Comparison of ENCODE assay signal across 16 mouse cellular contexts in genomic region chr5:103104082-103104481, GRCm38 (mm10).
"Had no signal": no experiment of that assay in that cellular context is flagged by ENCODE, and none has a peak within 500 bp of the region (broad histone marks: within the 10 kb centered on the region; RNA-seq: fewer than 3 reads in every experiment).

No protein-coding gene starts in this region.

- H3K4me2 ChIP-seq: lung, embryonic 15.5 days; midbrain, embryonic 12.5 days; midbrain, embryonic 15.5 days; neural tube, embryonic 12.5 days; stomach, embryonic 15.5 days had no signal

- H3K4me1 ChIP-seq: megakaryocyte, embryonic 14.5 days; midbrain, embryonic 12.5 days; neural tube, embryonic 12.5 days; stomach, embryonic 15.5 days had no signal

- H3K4me3 ChIP-seq: lung, embryonic 15.5 days; megakaryocyte, embryonic 14.5 days; midbrain, embryonic 12.5 days; midbrain, embryonic 15.5 days; neural tube, embryonic 12.5 days; stomach, embryonic 15.5 days had no signal

- ATAC-seq: lung, postnatal 0 days; midbrain, embryonic 15.5 days had no signal

- H3K9me3 ChIP-seq: lung, embryonic 15.5 days; midbrain, embryonic 12.5 days; midbrain, embryonic 15.5 days; neural tube, embryonic 12.5 days; stomach, embryonic 15.5 days had no signal

- H3K27me3 ChIP-seq: lung, embryonic 15.5 days; megakaryocyte, embryonic 14.5 days; midbrain, embryonic 12.5 days; midbrain, embryonic 15.5 days; neural tube, embryonic 12.5 days; stomach, embryonic 15.5 days had no signal

- DNase-seq: lung, postnatal 14 days; lung, postnatal 36 days; right cerebral cortex, postnatal 14 days; thymus, adult 2 months; thymus, postnatal 25 days; thymus, postnatal 4 days had no signal

- H3K36me3 ChIP-seq: lung, embryonic 15.5 days; midbrain, embryonic 15.5 days; neural tube, embryonic 12.5 days; stomach, embryonic 15.5 days had no signal

- H3K9ac ChIP-seq: liver, embryonic 14.5 days; lung, embryonic 15.5 days; midbrain, embryonic 12.5 days; midbrain, embryonic 15.5 days; neural tube, embryonic 12.5 days; stomach, embryonic 15.5 days had no signal

- H3K27ac ChIP-seq: liver, embryonic 14.5 days; lung, embryonic 15.5 days; macrophage; midbrain, embryonic 12.5 days; midbrain, embryonic 15.5 days; neural tube, embryonic 12.5 days; stomach, embryonic 15.5 days; stomach, postnatal 0 days had no signal
